In genomic region chr4:115963751-115964150, GRCm38 (mm10) we compare ENCODE assay signal across 17 mouse cellular contexts. TPM values are rescaled to one million over a fixed set of nuclear protein-coding genes. Genes with fewer than 3 reads are reported as not detected.
DNase-seq lines count a peak whose midpoint lies in the region; ATAC-seq and TF ChIP-seq lines count a peak whose summit lies in the region.
"Had no signal": no experiment of that assay in that cellular context is flagged by ENCODE, and none has a peak within 500 bp of the region (broad histone marks: within the 10 kb centered on the region; RNA-seq: fewer than 3 reads in every experiment).

No protein-coding gene starts in this region.

- H3K4me3 ChIP-seq in heart, embryonic 11.5 days (ENCODE audit: low read depth, low read length) = no peak overlapping the region
- H3K4me3 ChIP-seq in lung, embryonic 14.5 days (ENCODE audit: low read depth, low read length) = peak overlapping the region; percentile 59; the same call in 1 of the 2 replicates
- H3K4me3 ChIP-seq in limb, embryonic 10.5 days = peak overlapping the region; percentile 71; the same call in 1 of the 2 replicates
- H3K4me3 ChIP-seq in neural tube, embryonic 15.5 days (replicated peaks) = no peak overlapping the region

- no peak overlapping the region for H3K27ac ChIP-seq in heart, embryonic 11.5 days (ENCODE audit: low read depth, low read length)
- no peak overlapping the region for H3K27ac ChIP-seq in lung, embryonic 14.5 days (ENCODE audit: low read depth)
- H3K27ac ChIP-seq in limb, embryonic 10.5 days = no peak overlapping the region
- H3K27ac ChIP-seq in neural tube, embryonic 15.5 days (replicated peaks) = no peak overlapping the region
- H3K27ac ChIP-seq: left cerebral cortex, adult 2 months had no signal

- ATAC-seq in heart, embryonic 11.5 days (replicated peaks; ENCODE audit: insufficient number of reproducible peaks, low FRiP score, low TSS enrichment) = no peak
- no peak for ATAC-seq in lung, embryonic 14.5 days (ENCODE audit: insufficient read depth)
- no peak for ATAC-seq in neural tube, embryonic 15.5 days (ENCODE audit: low FRiP score)

- H3K9me3 ChIP-seq in heart, embryonic 11.5 days (replicated peaks; ENCODE audit: control insufficient read depth, low read length) = no peaks in the 10 kb centered on the region
- H3K9me3 ChIP-seq in lung, embryonic 14.5 days (ENCODE audit: low read depth, low read length) = no peaks in the 10 kb centered on the region
- H3K9me3 ChIP-seq in limb, embryonic 10.5 days (replicated peaks) = no peaks in the 10 kb centered on the region
- H3K9me3 ChIP-seq in neural tube, embryonic 15.5 days (replicated peaks) = no peaks in the 10 kb centered on the region

- H3K36me3 ChIP-seq in heart, embryonic 11.5 days (ENCODE audit: control insufficient read depth, insufficient read depth, low read length) = no peaks in the 10 kb centered on the region
- no peaks in the 10 kb centered on the region for H3K36me3 ChIP-seq in lung, embryonic 14.5 days (ENCODE audit: insufficient read depth)
- H3K36me3 ChIP-seq in limb, embryonic 10.5 days = no peaks in the 10 kb centered on the region
- no peaks in the 10 kb centered on the region for H3K36me3 ChIP-seq in neural tube, embryonic 15.5 days

- no peak overlapping the region for H3K9ac ChIP-seq in heart, embryonic 11.5 days (ENCODE audit: low read depth, low read length)
- no peak overlapping the region for H3K9ac ChIP-seq in lung, embryonic 14.5 days
- no peak overlapping the region for H3K9ac ChIP-seq in neural tube, embryonic 15.5 days (replicated peaks)

- peak overlapping the region; percentile 98 for H3K4me2 ChIP-seq in heart, embryonic 11.5 days
- peak overlapping the region; percentile 93 for H3K4me2 ChIP-seq in lung, embryonic 14.5 days
- H3K4me2 ChIP-seq in neural tube, embryonic 15.5 days = peak overlapping the region; percentile 99; the same call in 1 of the 2 replicates

- H3K4me1 ChIP-seq in heart, embryonic 11.5 days (ENCODE audit: control insufficient read depth, insufficient read depth, low read length) = no peaks in the 10 kb centered on the region
- H3K4me1 ChIP-seq in lung, embryonic 14.5 days (ENCODE audit: insufficient read depth) = no peaks in the 10 kb centered on the region
- peaks cover 36% of the 10 kb centered on the region for H3K4me1 ChIP-seq in limb, embryonic 10.5 days
- peaks cover 29% of the 10 kb centered on the region for H3K4me1 ChIP-seq in neural tube, embryonic 15.5 days

- 16% methylated on average over 6 of the region's 6 CpGs for WGBS in heart, embryonic 11.5 days (ENCODE audit: insufficient replicate concordance)
- 24% methylated on average over 6 of the region's 6 CpGs for WGBS in lung, embryonic 14.5 days
- 6% methylated on average over 6 of the region's 6 CpGs for WGBS in limb, embryonic 10.5 days
- WGBS in neural tube, embryonic 15.5 days = 7% methylated on average over 6 of the region's 6 CpGs

- peaks cover 78% of the 10 kb centered on the region for H3K27me3 ChIP-seq in heart, embryonic 11.5 days (ENCODE audit: control insufficient read depth, insufficient read depth, low read length)
- peaks cover 65% of the 10 kb centered on the region for H3K27me3 ChIP-seq in lung, embryonic 14.5 days (ENCODE audit: insufficient read depth, low read length)
- peaks cover 100% of the 10 kb centered on the region for H3K27me3 ChIP-seq in limb, embryonic 10.5 days (ENCODE audit: low read depth, poor library complexity, severe bottlenecking)
- H3K27me3 ChIP-seq in neural tube, embryonic 15.5 days (replicated peaks) = peaks cover 87% of the 10 kb centered on the region

- TF ChIP-seq CTCF in lung, embryonic 14.5 days (IDR thresholded peaks at IDR 0.05; ENCODE audit: low read depth) = no peak

- DNase-seq in heart, adult 18-20 months = no peak
- DNase-seq in lung, embryonic 14.5 days = no peak
- no peak for DNase-seq in lung, postnatal 4 days
- peak; percentile 46 for DNase-seq in limb, embryonic 10.5 days (ENCODE audit: low spot score)
- no peak for DNase-seq in adipocyte (ENCODE audit: low spot score)
- no peak for DNase-seq in cerebellum, adult 11-12 months
- DNase-seq: B cell, adult 2 months; cerebellum, adult 9-11 months had no signal

RNA-seq across cellular contexts. Expression of gene Dmbx1, which starts 24.0 kb away (rescaled TPM):
- polyA plus RNA-seq in heart, embryonic 11.5 days (2014; fragmentation: Nextera tagmentation; extraction: Ambion mirVana) = not detected in 2 replicates
- not detected for total RNA-seq in heart, adult 18-20 months (2021)
- not detected in 2 replicates for polyA plus RNA-seq in lung, embryonic 14.5 days (2014; fragmentation: Nextera tagmentation; extraction: Ambion mirVana)
- polyA plus RNA-seq in limb, embryonic 10.5 days (2016; fragmentation: Nextera tagmentation; extraction: Ambion mirVana) = 0.05 and 0.11 TPM in 2 replicates
- polyA plus RNA-seq in neural tube, embryonic 15.5 days (2015; fragmentation: Nextera tagmentation; extraction: Ambion mirVana) = 1.2 and 2.1 TPM in 2 replicates
- total RNA-seq: granulocyte monocyte progenitor cell, adult 5-6 weeks; left cerebral cortex, adult 2 months; liver, adult 2 months had no signal
- polyA plus RNA-seq: activated CD4-positive, CD25-positive, alpha-beta regulatory T cell, adult 4 months; intestine, embryonic 16.5 days; large intestine, adult 2 months; liver, adult 2 months; lung, postnatal 0 days had no signal

RNA-seq across cellular contexts. Expression of gene Faah, which starts 54.0 kb away (rescaled TPM):
- 0.94 and 1.1 TPM in 2 replicates for polyA plus RNA-seq in heart, embryonic 11.5 days (2014; fragmentation: Nextera tagmentation; extraction: Ambion mirVana)
- total RNA-seq in heart, adult 18-20 months (2021) = 1 to 10 TPM in 1 of 2 experiments, not detected in 1; 1.0 TPM
- polyA plus RNA-seq in lung, embryonic 14.5 days (2014; fragmentation: Nextera tagmentation; extraction: Ambion mirVana) = 6.3 and 8.0 TPM in 2 replicates
- 0.49 and 0.58 TPM in 2 replicates for polyA plus RNA-seq in limb, embryonic 10.5 days (2016; fragmentation: Nextera tagmentation; extraction: Ambion mirVana)
- polyA plus RNA-seq in neural tube, embryonic 15.5 days (2015; fragmentation: Nextera tagmentation; extraction: Ambion mirVana) = 18.9 and 22.8 TPM in 2 replicates

Comparison
In these comparisons a context has a peak if more than half of its experiments do, and no peak if none do; other contexts are left out.
1. H3K4me3 ChIP-seq: peak in lung, embryonic 14.5 days (single experiment) and limb, embryonic 10.5 days (single experiment); none in heart, embryonic 11.5 days (single experiment) and neural tube, embryonic 15.5 days (single experiment).
2. Peak in every context shown above with its lines, with median percentiles within 50 percentile points of each other: H3K4me2 ChIP-seq.